Mouse (Mus musculus) liver, embryonic 12.5 days (tissue): ENCODE data around the gene Nwd2. TPM values are rescaled to one million over a fixed set of nuclear protein-coding genes. Genes with fewer than 3 reads are reported as not detected.

ENCODE experiments used
- ATAC-seq: fragments of 200-750 bp; cut with Nextera tagmentation; 2 replicates; pipeline ENCODE4 v1.8.0; 2017; ENCODE audit warnings: moderate number of reproducible peaks, mild to moderate bottlenecking, moderate library complexity
- H3K27ac ChIP-seq: fragments of 300-500 bp; sonication (generic); 2 replicates; pipeline ENCODE4 v1.5.1; 2016; ENCODE audit warnings: mild to moderate bottlenecking
- H3K27me3 ChIP-seq: fragments of 300-500 bp; sonication (generic); replicated peaks from 2 replicates; pipeline ENCODE4 v1.6.1; 2016; ENCODE audit warnings: mild to moderate bottlenecking, moderate library complexity
- H3K36me3 ChIP-seq: fragments of 300-500 bp; sonication (generic); 2 replicates; pipeline ENCODE4 v1.6.1; 2016; ENCODE audit warnings: mild to moderate bottlenecking, moderate library complexity
- H3K4me1 ChIP-seq: fragments of 300-500 bp; sonication (generic); 2 replicates; pipeline ENCODE4 v1.6.1; 2016
- H3K4me2 ChIP-seq: fragments of 300-500 bp; sonication (generic); 2 replicates; pipeline ENCODE4 v1.6.1; 2016; ENCODE audit warnings: mild to moderate bottlenecking, moderate library complexity
- H3K4me3 ChIP-seq: fragments of 300-500 bp; sonication (generic); 2 replicates; pipeline ENCODE4 v1.5.1; 2016; ENCODE audit warnings: mild to moderate bottlenecking, moderate library complexity
- H3K9ac ChIP-seq: fragments of 300-500 bp; sonication (generic); 2 replicates; pipeline ENCODE4 v1.6.1; 2016; ENCODE audit warnings: mild to moderate bottlenecking, moderate library complexity
- H3K9me3 ChIP-seq: fragments of 300-500 bp; sonication (generic); replicated peaks from 2 replicates; pipeline ENCODE4 v1.6.1; 2016; ENCODE audit warnings: mild to moderate bottlenecking, moderate library complexity
- WGBS: fragments of 180-500 bp; shearing (Covaris S2); methylation state at CpG from one replicate; pipeline ENCODE4 v1.1.7; 2016; ENCODE audit not compliant: insufficient replicate concordance; 5-methylcytosine and 5-hydroxymethylcytosine counted together
- polyA plus RNA-seq: library from polyadenylated mRNA; unstranded; fragments of >200 nt; fragmentation: Nextera tagmentation; extraction: Ambion mirVana; gene quantifications from 2 replicates; pipeline ENCODE4 v1.2.1, GENCODE M21; 2016

Nwd2 gene
- polyA plus RNA-seq, 1 experiment from 2014 or later: not detected

GRCm38 (mm10) chr5:63675934-63676333 is 27.0 kb downstream of the Nwd2 start:
- no peak overlapping the region for H3K4me2 ChIP-seq
- H3K4me3 ChIP-seq: no peak overlapping the region
- 65% methylated on average over 2 of the region's 2 CpGs for WGBS
- ATAC-seq: no peak
- no peaks in the 10 kb centered on the region for H3K4me1 ChIP-seq
- H3K9ac ChIP-seq: no peak overlapping the region
- H3K27ac ChIP-seq: no peak overlapping the region
- no peaks in the 10 kb centered on the region for H3K9me3 ChIP-seq
- H3K36me3 ChIP-seq: no peaks in the 10 kb centered on the region
- H3K27me3 ChIP-seq: no peaks in the 10 kb centered on the region

GRCm38 (mm10) chr5:63689084-63689483 is 40.2 kb downstream of the Nwd2 start:
- H3K9ac ChIP-seq: no peak overlapping the region
- H3K27ac ChIP-seq: no peak overlapping the region
- H3K4me2 ChIP-seq: no peak overlapping the region
- no peaks in the 10 kb centered on the region for H3K27me3 ChIP-seq
- ATAC-seq: no peak
- no peak overlapping the region for H3K4me3 ChIP-seq
- no peaks in the 10 kb centered on the region for H3K4me1 ChIP-seq
- 32% methylated on average over 1 of the region's 1 CpGs for WGBS
- H3K9me3 ChIP-seq: no peaks in the 10 kb centered on the region; the same call in 1 of the 2 replicates
- H3K36me3 ChIP-seq: no peaks in the 10 kb centered on the region

- 73% methylated on average over 2 of the region's 2 CpGs for WGBS
- Histone ChIP-seq H3K36me3 (no peaks in the 10 kb centered on the region), H3K4me1 (no peaks in the 10 kb centered on the region), H3K27ac (no peak overlapping the region), H3K27me3 (no peaks in the 10 kb centered on the region), H3K4me2 (no peak overlapping the region), H3K9me3 (no peaks in the 10 kb centered on the region; the same call in 1 of the 2 replicates), H3K4me3 (no peak overlapping the region), H3K9ac (no peak overlapping the region)
- ATAC-seq: no peak
Observed at GRCm38 (mm10) chr5:63696784-63697183, 47.9 kb downstream of the Nwd2 start.

GRCm38 (mm10) chr5:63697196-63697595 is 48.3 kb downstream of the Nwd2 start:
- H3K9ac ChIP-seq: no peak overlapping the region
- 56% methylated on average over 5 of the region's 5 CpGs for WGBS
- no peaks in the 10 kb centered on the region for H3K27me3 ChIP-seq
- H3K4me1 ChIP-seq: no peaks in the 10 kb centered on the region
- H3K27ac ChIP-seq: no peak overlapping the region
- H3K9me3 ChIP-seq: no peaks in the 10 kb centered on the region; the same call in 1 of the 2 replicates
- no peaks in the 10 kb centered on the region for H3K36me3 ChIP-seq
- no peak overlapping the region for H3K4me2 ChIP-seq
- ATAC-seq: no peak
- H3K4me3 ChIP-seq: no peak overlapping the region

- WGBS: 57% methylated on average over 3 of the region's 3 CpGs
- Histone ChIP-seq H3K4me1 (no peaks in the 10 kb centered on the region), H3K9ac (no peak overlapping the region), H3K9me3 (no peaks in the 10 kb centered on the region), H3K27ac (no peak overlapping the region), H3K27me3 (no peaks in the 10 kb centered on the region), H3K4me2 (no peak overlapping the region), H3K36me3 (no peaks in the 10 kb centered on the region), H3K4me3 (no peak overlapping the region)
- ATAC-seq: no peak
Observed at GRCm38 (mm10) chr5:63728955-63729354, 80.1 kb downstream of the Nwd2 start.

- 60% methylated on average over 7 of the region's 7 CpGs for WGBS
- Histone ChIP-seq H3K27ac (no peak overlapping the region), H3K4me1 (no peaks in the 10 kb centered on the region), H3K27me3 (no peaks in the 10 kb centered on the region), H3K9me3 (0 out of 2 replicates have a peak, but pooled peaks cover 2% of the 10 kb centered on the region), H3K4me3 (no peak overlapping the region), H3K9ac (no peak overlapping the region), H3K36me3 (no peaks in the 10 kb centered on the region), H3K4me2 (no peak overlapping the region)
- ATAC-seq: no peak
Observed at GRCm38 (mm10) chr5:63735521-63735920, 86.6 kb downstream of the Nwd2 start.

- Histone ChIP-seq H3K27me3 (no peaks in the 10 kb centered on the region), H3K9ac (no peak overlapping the region), H3K9me3 (0 out of 2 replicates have a peak, but pooled peaks cover 2% of the 10 kb centered on the region), H3K4me3 (no peak overlapping the region), H3K4me2 (no peak overlapping the region), H3K36me3 (no peaks in the 10 kb centered on the region), H3K27ac (no peak overlapping the region), H3K4me1 (no peaks in the 10 kb centered on the region)
- WGBS: 66% methylated on average over 2 of the region's 2 CpGs
- ATAC-seq: no peak
Observed at GRCm38 (mm10) chr5:63743426-63743825, 94.5 kb downstream of the Nwd2 start.

- Histone ChIP-seq H3K4me3 (no peak overlapping the region), H3K9me3 (no peaks in the 10 kb centered on the region), H3K9ac (no peak overlapping the region), H3K36me3 (no peaks in the 10 kb centered on the region), H3K4me1 (no peaks in the 10 kb centered on the region), H3K27ac (no peak overlapping the region), H3K27me3 (no peaks in the 10 kb centered on the region), H3K4me2 (no peak overlapping the region)
- no peak for ATAC-seq
- 55% methylated on average over 2 of the region's 2 CpGs for WGBS
Observed at GRCm38 (mm10) chr5:63748299-63748698, 99.4 kb downstream of the Nwd2 start.

GRCm38 (mm10) chr5:63748759-63749158 is 99.9 kb downstream of the Nwd2 start:
- H3K9ac ChIP-seq: no peak overlapping the region
- H3K36me3 ChIP-seq: no peaks in the 10 kb centered on the region
- H3K4me3 ChIP-seq: no peak overlapping the region
- H3K27me3 ChIP-seq: no peaks in the 10 kb centered on the region
- H3K4me1 ChIP-seq: no peaks in the 10 kb centered on the region
- no peaks in the 10 kb centered on the region for H3K9me3 ChIP-seq
- no peak overlapping the region for H3K4me2 ChIP-seq
- WGBS: 63% methylated on average over 1 of the region's 1 CpGs
- no peak for ATAC-seq
- no peak overlapping the region for H3K27ac ChIP-seq

GRCm38 (mm10) chr5:63755092-63755761 is 106.3 kb downstream of the Nwd2 start:
- Histone ChIP-seq H3K36me3 (no peaks in the 10 kb centered on the region), H3K4me3 (no peak overlapping the region), H3K9me3 (no peaks in the 10 kb centered on the region), H3K27me3 (no peaks in the 10 kb centered on the region), H3K4me1 (no peaks in the 10 kb centered on the region), H3K27ac (no peak overlapping the region), H3K4me2 (no peak overlapping the region), H3K9ac (no peak overlapping the region)
- ATAC-seq: no peak
- 60% methylated on average over 5 of the region's 5 CpGs for WGBS

- no peak overlapping the region for H3K9ac ChIP-seq
- H3K4me1 ChIP-seq: no peaks in the 10 kb centered on the region
- H3K9me3 ChIP-seq: no peaks in the 10 kb centered on the region
- H3K27ac ChIP-seq: no peak overlapping the region
- ATAC-seq: no peak
- no peak overlapping the region for H3K4me3 ChIP-seq
- H3K4me2 ChIP-seq: no peak overlapping the region
- H3K36me3 ChIP-seq: no peaks in the 10 kb centered on the region
- 62% methylated on average over 3 of the region's 3 CpGs for WGBS
- H3K27me3 ChIP-seq: no peaks in the 10 kb centered on the region
Observed at GRCm38 (mm10) chr5:63755938-63756337, 107.0 kb downstream of the Nwd2 start.

- 80% methylated on average over 4 of the region's 4 CpGs for WGBS
- Histone ChIP-seq H3K4me2 (no peak overlapping the region), H3K27me3 (no peaks in the 10 kb centered on the region), H3K4me3 (no peak overlapping the region), H3K4me1 (no peaks in the 10 kb centered on the region), H3K9ac (no peak overlapping the region), H3K27ac (no peak overlapping the region), H3K36me3 (no peaks in the 10 kb centered on the region), H3K9me3 (no peaks in the 10 kb centered on the region)
- no peak for ATAC-seq
Observed at GRCm38 (mm10) chr5:63765886-63766285, 117.0 kb downstream of the Nwd2 start.

- no peak overlapping the region for H3K4me2 ChIP-seq
- H3K4me1 ChIP-seq: no peaks in the 10 kb centered on the region
- H3K27ac ChIP-seq: no peak overlapping the region
- no peak for ATAC-seq
- no peak overlapping the region for H3K9ac ChIP-seq
- no peaks in the 10 kb centered on the region for H3K9me3 ChIP-seq
- H3K36me3 ChIP-seq: no peaks in the 10 kb centered on the region
- H3K27me3 ChIP-seq: no peaks in the 10 kb centered on the region
- no peak overlapping the region for H3K4me3 ChIP-seq
- 34% methylated on average over 6 of the region's 6 CpGs for WGBS
Observed at GRCm38 (mm10) chr5:63766715-63767114, 117.8 kb downstream of the Nwd2 start.
